Mouse (Mus musculus) kidney, adult 2 months (tissue): ENCODE measurements around the gene Wdr47.
A peak's percentile ranks its signal among the peaks of the same experiment; 100 is the strongest.

Experiments
- CTCF ChIP-seq: fragments of 200-500 bp; conservative IDR thresholded peaks from 2 replicates; pipeline ENCODE4 v1.5.1; 2011; ENCODE audit warnings: low read depth, mild to moderate bottlenecking, control low read depth, low read length, moderate library complexity, mixed read lengths; ENCODE audit not compliant: insufficient read depth, insufficient read length
- POLR2A ChIP-seq: fragments of 200-500 bp; IDR thresholded peaks from one replicate; pipeline ENCODE4 v1.6.1; 2011; ENCODE audit warnings: low read depth, low read length, control low read depth

DNA sequence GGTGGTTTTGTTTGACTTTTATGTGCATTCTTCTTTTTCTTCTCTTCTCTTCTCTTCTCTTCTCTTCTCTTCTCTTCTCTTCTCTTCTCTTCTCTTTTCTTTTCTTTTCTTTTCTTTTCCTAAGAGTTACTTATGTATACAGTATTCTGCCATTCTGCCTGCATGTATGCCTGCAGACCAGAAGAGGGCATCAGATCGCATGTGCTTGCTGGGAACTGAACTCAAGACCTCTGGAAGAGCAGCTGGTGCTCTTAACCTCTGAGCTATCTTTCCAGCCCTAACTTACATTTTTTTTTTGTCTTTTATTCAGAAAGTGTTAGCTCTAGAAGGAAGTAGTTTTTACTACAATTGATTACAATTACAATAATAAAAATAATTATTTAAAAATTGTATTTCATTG, 69.9 kb downstream of the Wdr47 start:
- TF ChIP-seq CTCF (0 out of 2 replicates have a peak, but pooled peaks have one; percentile 14), POLR2A (no peak)
